Mouse (Mus musculus): ENCODE data around the gene Cyp2d22. TPM values are rescaled to one million over a fixed set of nuclear protein-coding genes. Genes with fewer than 3 reads are reported as not detected.
"Not testable (repeated sequence)": the region's sequence is repeated elsewhere in the genome, so short reads cannot be mapped to it uniquely, and the experiment has no call there.

The Cyp2d22 gene
- total RNA-seq, 2 experiments from 2014 or later, result 34.1 to 36.4 TPM

- peak in 1 of 2 experiments; percentile 57 for DNase-seq
Measured at GRCm38 (mm10) chr15:82376393-82377138, 3.5 kb downstream of the Cyp2d22 start.

DNA sequence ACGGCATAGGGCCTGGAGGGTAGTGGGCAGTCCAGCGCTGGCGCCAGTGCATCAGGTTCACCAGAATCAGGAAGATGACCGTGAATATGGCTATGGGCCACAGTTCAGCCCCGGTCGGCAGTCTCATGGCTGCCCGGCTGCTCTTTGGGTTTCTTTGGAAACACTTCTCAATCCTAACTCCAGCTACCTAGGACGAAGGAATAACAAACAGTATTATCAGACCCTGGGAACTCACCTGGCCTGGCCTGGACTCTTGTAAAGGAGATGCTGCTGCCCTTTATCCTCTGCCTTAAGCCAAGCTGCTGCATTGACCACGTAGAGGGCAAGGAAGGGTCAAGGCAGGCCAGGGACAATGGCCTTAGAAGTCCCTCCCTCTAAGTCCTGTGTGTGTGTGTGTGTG, 4.2 kb downstream of the Cyp2d22 start:
- no peak for DNase-seq

GRCm38 (mm10) chr15:82374437-82374836, 5.6 kb downstream of the Cyp2d22 start:
- DNase-seq, result no peak

GRCm38 (mm10) chr15:82372991-82373390, 7.1 kb downstream of the Cyp2d22 start:
- DNase-seq, result no peak

- no peak for DNase-seq
Measured at GRCm38 (mm10) chr15:82372446-82372845, 7.6 kb downstream of the Cyp2d22 start.

DNA sequence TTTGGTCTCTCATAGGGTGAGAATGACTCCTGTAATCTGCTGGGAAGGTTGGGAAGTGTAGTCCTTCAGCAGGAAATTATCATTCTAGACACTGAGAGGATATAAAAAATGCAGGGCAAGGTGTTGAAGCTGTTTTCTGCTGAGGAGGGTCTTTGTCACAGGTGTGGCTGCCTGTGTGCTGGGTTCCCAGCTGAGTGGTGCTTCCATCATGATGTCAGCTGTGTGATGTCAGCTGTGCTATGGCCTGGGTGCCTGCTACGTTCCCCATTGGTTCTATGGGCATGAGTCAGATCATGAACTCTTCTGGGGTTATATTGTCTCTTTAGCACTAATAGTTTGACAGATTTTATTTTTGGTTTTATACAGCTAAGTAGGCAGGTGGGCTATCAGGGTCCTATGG, 11.2 kb downstream of the Cyp2d22 start:
- DNase-seq, result no peak

- no peak for DNase-seq
Measured at GRCm38 (mm10) chr15:82368146-82368545, 11.9 kb downstream of the Cyp2d22 start.

- not testable (repeated sequence) for DNase-seq
Measured at GRCm38 (mm10) chr15:82364561-82364960, 15.5 kb downstream of the Cyp2d22 start.

- not testable (repeated sequence) for DNase-seq
Measured at GRCm38 (mm10) chr15:82363801-82364200, 16.3 kb downstream of the Cyp2d22 start.

- DNase-seq, result peak in 1 of 2 experiments; percentile 40
Measured at GRCm38 (mm10) chr15:82362234-82362633, 17.8 kb downstream of the Cyp2d22 start.

DNA sequence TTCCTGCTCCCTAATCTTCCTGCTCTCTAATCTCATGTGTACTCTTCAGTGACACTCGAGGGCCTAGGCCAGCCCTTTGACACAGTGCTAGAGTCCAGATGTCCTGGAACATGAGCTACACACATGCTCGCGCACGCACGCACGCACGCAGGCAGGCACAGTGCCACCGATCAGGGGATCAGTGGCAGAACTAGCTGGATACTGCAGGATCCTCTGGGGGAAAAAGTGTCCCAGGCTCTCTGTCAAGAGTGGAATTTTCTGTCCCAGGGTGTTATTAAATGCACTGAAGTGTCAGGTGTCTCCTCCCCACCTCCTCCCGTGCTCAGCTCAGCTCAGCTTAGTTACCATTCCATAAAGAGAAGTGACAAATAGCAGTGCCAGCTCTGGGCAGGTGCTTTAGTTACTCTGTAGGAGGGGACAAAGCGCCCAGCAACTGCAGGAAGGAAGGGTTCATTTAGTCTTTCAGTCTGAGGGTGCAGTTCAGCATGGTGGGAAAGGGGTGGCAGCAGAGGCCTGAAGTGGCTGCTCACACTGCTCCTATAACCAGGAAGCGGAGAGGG, 18.5 kb downstream of the Cyp2d22 start:
- DNase-seq, result peak in 1 of 2 experiments; percentile 32

DNA sequence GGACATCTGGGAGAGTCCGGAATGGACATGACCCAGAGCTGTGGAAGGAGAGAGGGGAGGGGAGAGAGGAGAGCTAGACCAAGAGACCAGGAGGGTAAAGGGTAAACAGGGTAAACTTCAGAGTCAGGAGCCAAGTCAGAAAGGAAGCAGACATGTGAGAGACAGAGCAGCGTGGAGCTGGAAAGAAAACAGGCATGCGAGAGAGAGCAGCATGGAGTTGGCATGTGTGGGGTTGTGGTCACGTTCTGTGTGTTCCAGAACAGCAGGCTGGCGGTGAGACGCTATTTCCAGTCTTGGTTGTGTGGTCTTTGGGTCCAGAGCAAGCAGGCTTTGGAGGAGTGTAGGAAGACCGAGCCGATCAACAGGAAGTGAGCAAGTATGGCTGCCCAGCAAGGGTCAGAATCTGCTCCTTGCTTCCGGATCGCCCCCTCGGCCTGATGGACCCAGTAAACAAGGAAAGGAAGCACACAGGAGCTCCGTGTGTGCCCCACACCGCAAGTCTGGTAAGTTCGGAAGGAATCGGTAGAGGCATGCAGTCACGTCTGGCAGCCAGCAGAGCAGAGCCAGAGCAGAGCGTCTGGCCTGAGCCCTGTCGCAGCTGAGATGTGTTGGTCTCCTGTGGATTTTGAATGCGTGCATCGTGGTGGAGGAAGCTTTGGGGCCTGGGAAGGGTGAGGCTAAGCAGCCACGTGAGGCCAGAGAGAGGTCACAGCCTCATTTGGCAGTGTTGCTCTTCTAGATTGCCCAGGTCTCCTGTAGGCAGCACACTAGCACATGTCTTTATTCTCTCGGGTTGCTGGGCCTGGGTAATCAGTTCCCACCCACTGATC, 21.4 kb downstream of the Cyp2d22 start:
- DNase-seq, result no peak

DNA sequence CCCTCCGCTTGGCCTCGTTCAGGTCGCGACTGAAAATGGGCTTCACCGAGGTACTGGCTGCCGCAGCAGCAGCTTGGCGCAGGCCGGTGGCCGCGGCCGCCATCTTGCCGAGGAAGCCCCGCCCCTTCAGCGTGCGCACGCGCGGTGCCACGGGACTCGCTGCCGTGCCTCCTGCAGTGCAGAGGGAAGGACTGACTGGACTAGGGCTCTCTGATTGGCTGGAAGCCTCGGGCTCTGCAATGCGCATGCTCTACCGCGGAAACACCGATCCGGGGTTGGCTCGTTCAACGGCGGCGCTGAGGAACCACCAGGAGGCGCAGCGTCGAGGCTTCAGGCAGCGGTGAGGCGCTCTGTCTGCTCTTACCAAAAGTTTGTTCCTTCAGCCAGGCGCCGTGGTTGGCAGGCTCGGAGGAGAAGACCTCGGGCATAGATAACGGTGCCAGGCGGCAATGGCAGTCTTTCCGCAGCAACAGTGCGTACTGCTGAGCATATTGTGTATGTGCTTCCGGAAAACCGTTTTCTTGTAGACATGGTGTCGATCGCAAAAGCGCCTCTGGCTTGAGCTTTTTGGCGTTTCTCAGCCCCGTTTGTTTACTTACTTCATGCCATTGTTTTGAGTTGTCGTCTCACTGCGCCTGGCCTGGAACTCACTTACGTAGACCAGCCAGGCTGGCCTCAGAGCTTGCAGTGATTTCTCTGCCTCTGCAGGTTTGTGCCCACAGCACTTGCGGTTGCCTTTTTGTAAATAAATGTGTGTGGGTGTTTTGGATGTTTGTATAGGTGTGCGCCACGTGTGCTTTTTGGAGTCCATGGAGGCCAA, 25.7 kb downstream of the Cyp2d22 start, which contains the start of gene Ndufa6:
Gene Ndufa6, minus strand, starts transcription at position 197 of the 820 bp plus-strand sequence.
- DNase-seq, result peak; percentile 98 to 99

- no peak for DNase-seq
Measured at GRCm38 (mm10) chr15:82353745-82354113, 26.3 kb downstream of the Cyp2d22 start.

GRCm38 (mm10) chr15:82353078-82353744, 26.8 kb downstream of the Cyp2d22 start:
- peak in 1 of 2 experiments; percentile 23 for DNase-seq

DNA sequence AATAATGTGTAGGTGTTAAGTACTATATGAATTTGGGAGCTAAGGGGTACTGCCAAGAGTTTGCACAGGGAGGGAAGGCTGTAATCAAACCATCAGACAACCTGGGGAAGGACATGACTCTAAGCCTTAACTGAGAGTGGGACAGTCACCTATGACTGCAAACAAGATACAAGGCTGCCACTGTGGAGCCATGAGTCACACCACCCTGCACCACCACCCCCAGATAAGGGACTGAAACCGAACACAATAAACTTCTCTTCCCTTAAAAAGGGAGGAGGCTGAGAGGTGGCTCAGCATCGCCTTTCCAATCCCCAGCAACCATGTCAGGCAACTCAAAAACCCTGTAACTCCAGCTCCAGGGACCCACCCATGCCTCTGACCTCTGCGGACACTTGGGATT, 28.6 kb downstream of the Cyp2d22 start:
- peak in 1 of 2 experiments; percentile 28 for DNase-seq

GRCm38 (mm10) chr15:82350349-82350748, 29.7 kb downstream of the Cyp2d22 start:
- DNase-seq, result no peak

GRCm38 (mm10) chr15:82348999-82349341, 31.1 kb downstream of the Cyp2d22 start:
- DNase-seq, result no peak

DNA sequence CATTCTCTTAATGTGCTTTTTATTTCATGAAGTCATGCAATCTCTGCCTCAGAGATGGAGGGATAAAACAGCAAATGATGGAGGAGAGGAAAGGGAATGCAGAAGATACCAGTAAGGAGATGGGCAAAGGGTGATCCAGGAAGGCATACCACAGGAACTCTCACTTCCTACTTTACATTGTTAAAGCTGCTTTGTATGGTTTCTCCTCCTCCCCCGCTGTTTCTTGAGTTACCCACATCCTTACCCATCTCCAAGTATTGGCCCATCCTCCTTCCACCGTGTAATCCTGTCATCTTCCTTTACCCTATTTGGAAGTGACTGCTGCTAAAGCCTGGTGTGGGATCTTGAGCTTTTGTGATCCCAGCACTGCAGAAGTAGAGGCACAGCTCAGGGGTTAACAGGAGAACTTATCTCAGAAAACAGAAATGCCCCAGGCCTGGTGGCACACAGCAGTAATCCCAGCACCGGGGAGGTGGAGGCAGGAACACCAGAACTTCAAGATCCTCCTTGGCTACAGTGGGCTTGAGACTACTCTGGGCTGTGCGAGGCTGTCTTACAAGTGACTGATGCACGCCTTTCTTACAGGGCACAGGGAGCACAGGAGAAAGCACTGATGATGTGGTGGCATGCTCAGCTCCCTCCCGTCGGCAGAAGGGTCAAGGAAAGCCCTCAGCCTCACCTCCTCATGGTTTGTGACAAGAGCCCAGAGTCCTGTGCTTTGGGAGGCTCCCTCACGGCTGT, 31.6 kb downstream of the Cyp2d22 start:
- no peak for DNase-seq

- no peak for DNase-seq
Measured at GRCm38 (mm10) chr15:82347852-82348251, 32.2 kb downstream of the Cyp2d22 start.

- DNase-seq, result no peak
Measured at GRCm38 (mm10) chr15:82347303-82347676, 32.8 kb downstream of the Cyp2d22 start.
